Mouse (Mus musculus) kidney, postnatal 14 days (tissue): ENCODE measurements around the gene Fbxw9.

Experiments
- DNase-seq: peaks from one replicate; pipeline ENCODE4 v3.0.0; 2022; ENCODE audit warnings: mixed read lengths

The Fbxw9 gene

GRCm38 (mm10) chr8:85088771-85089170, 28.9 kb downstream of the Fbxw9 start:
- no peak for DNase-seq

DNA sequence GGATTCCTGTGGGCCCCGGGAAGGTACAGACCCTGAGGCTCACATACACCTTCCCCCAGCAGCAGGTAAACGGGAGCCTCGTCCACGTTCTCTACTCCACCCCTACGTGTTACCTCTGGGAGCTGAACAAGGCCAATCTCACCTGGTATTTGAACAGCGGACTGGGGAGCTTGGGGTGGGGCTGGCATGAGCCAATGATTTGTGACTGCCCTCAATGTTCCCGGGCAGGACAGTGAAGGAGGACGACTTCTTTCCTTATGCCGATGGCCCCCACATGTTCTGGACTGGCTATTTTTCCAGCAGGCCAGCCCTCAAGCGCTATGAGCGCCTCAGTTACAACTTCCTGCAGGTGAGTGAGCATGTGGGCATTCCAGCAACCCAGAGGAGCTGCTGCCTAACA, 31.0 kb downstream of the Fbxw9 start:
- no peak for DNase-seq

GRCm38 (mm10) chr8:85091526-85092090, 31.8 kb downstream of the Fbxw9 start:
- no peak for DNase-seq

DNA sequence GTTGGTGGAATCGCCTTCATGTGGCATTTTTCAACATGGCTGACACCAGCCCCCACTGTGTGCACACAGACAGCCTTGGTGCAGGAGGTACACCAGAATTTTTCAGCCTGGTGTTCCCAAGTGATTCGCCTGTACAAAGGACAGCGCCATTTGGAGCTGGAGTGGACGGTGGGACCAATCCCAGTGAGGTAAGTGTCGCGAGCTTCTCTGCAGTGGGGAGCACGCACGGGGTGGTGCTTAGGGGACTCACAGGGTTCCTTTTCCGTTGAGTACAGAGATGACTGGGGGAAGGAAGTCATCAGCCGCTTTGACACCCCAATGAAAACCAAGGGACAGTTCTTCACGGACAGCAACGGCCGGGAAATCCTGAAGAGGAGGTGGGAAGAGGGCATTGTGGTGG, 35.2 kb downstream of the Fbxw9 start:
- DNase-seq: no peak

DNA sequence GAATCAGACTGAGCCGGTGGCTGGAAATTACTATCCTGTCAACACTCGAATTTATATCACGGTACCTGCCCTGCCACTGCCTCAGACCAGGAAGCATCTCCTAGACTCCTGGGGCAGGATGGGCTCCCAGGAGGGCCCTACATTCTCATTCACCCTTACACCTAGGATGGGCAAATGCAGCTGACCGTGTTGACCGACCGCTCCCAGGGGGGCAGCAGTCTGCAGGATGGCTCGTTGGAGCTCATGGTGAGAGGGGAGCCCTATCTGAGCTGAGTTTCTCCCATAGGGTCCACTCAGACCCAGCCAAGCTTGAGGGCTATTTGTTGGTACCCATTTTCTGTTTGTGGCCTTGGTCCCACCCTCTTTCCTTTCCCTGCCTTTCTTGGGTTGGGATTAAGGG, 35.7 kb downstream of the Fbxw9 start:
- no peak for DNase-seq

DNA sequence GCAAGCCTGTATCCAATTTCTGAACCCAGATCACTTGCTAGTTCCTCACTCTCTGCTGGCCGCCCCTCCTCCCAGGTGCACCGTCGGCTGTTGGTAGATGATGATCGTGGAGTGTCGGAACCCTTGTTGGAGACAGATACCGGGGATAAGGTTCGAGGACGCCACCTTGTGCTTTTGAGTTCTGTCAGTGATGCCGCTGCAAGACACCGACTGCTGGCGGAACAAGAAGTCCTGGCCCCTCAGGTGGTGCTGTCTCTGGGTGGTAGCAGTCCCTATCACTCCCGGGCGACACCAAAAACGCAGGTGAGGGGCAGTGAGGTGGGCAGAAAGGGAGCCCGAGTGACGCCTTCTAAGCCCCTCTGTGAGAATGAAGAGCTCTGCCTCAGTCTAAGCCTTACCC, 36.3 kb downstream of the Fbxw9 start:
- DNase-seq: no peak

GRCm38 (mm10) chr8:85096850-85097249, 37.0 kb downstream of the Fbxw9 start:
- DNase-seq: no peak

- DNase-seq: no peak
Measured at GRCm38 (mm10) chr8:85100076-85100665, 40.3 kb downstream of the Fbxw9 start.

DNA sequence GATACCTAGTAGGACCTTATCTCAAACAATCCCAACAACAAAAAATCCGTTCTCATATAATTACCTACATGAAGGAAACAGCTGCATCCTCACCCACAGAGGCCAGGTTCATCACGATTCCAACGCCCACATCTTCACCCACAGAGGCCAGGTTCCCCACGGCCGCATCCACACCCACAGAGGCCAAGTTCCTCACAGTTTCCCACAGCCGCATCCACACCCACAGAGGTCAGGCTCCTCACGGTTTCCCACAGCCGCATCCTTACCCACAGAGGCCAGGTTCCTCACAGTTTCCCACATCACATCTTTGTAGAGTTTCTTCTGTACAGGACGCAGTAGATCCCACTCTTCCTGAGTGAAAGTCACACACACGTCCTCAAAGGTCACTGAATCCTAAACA, 53.4 kb downstream of the Fbxw9 start:
- DNase-seq: no peak

DNA sequence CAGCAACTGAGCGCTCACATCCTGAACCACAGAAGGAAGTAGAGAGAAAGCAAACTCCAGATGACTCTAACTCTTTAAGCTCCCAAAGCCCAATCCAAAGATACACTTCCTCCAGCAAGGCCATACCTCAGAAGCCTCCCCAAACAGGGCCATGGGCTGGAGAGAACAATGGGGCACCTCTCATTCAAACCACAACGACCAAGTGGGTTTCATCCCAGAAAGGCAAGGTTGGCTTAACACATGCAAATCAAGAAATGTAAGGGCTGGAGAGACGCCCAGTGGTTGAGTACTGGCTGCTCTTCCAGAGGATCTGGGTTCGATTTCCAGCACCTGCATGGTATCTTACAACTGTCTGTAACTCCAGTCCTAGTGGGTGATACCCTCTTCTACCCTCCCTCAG, 55.6 kb downstream of the Fbxw9 start:
- DNase-seq: no peak
